Mouse (Mus musculus): ENCODE measurements around the gene Thyn1.
A peak's percentile ranks its signal among the peaks of the same experiment; 100 is the strongest.

The Thyn1 gene

GRCm38 (mm10) chr9:27029828-27030762, 30.6 kb downstream of the Thyn1 start, which contains the start of the genes Vps26b and Ncapd3:
TSS of gene Vps26b (minus strand) at chr9:27030065.
TSS of gene Ncapd3 (plus strand) at chr9:27030175.
- peak; percentile 95 for DNase-seq (ENCODE audit: low read depth)

GRCm38 (mm10) chr9:27030763-27031100, 31.2 kb downstream of the Thyn1 start:
- DNase-seq (ENCODE audit: low read depth) = no peak

GRCm38 (mm10) chr9:27043892-27044291, 44.4 kb downstream of the Thyn1 start:
- no peak for DNase-seq (ENCODE audit: low read depth)

- DNase-seq (ENCODE audit: low read depth) = no peak
Observed at GRCm38 (mm10) chr9:27049492-27049891, 50.0 kb downstream of the Thyn1 start.
